Mouse (Mus musculus) cerebellum, postnatal 10 days (tissue): ENCODE measurements around the gene Tha1.
A peak's percentile ranks its signal among the peaks of the same experiment; 100 is the strongest.

Experiments
- DNase-seq, 2 experiments: peaks; one replicate each; pipeline ENCODE4 v3.0.0; 2021; ENCODE audit warnings: mixed read lengths in 2 of 2

Gene Tha1

DNA sequence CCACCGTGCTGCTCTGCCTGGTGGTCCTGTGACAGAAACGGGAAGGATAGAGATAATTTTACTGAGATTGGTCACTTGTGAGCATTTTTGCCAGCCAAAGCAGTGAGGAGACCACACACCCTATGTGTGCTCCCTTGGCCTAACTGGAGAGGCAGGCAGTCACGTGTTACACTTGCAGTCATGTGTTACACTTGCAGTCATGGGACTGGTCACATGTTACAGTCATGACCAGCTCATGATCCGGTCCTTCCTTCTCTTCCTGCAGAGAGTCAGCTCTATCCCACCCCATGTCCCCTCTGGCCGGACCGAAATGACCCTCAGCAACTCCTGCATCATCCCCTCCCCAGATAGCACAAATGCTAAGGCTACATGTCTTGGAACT, 7.7 kb upstream of the Tha1 start:
- DNase-seq = peak in 1 of 2 experiments; percentile 34

DNA sequence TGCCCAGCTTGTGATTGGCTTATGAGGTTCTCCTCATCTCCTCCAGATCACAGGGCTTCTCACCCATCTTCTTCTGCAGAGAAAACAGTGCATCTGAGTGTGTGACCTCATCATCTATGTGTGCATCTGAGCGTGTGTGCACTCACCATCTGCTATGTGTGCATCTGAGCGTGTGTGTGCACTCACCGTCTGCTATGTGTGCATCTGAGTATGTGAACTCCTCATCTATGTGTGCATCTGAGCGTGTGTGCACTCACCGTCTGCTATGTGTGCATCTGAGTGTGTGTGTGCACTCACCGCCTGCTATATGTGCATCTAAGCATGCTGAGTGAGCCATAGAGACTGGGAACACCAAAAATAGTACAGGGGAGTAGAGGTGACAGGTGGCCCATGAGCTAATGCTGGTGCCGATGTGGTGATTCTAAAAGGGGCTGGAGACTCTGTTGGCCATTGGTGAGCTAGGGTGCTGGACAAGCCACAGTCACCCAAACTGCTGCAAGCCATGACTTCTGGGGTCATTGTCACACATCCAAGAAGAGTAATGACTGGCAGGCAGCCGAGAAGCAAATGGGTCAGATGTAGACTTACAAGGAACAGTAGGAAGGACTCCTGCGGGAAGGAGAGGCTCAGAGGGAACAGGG, 7.2 kb upstream of the Tha1 start:
- DNase-seq = peak; percentile 63 to 64

DNA sequence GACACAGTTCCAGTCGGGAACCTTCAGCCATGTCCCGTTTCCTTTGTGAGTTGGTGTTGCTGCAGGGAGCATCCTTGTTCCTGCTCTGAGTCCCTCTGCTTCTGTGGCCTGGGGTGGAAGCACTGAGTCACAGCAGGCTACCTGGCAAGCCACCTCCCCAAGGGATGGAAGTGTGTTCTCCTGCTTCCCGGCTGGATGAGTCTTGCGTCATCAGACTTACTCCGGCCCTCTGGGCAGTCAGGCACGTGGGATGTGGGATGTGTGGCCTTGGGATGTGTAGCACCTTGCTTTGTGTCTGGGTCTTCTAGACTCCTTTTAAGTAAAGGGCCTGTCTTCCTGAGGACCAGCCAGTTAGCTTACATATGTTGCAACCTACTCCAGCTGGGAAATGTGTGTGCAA, 6.4 kb upstream of the Tha1 start:
- DNase-seq = peak; percentile 38 to 47

DNA sequence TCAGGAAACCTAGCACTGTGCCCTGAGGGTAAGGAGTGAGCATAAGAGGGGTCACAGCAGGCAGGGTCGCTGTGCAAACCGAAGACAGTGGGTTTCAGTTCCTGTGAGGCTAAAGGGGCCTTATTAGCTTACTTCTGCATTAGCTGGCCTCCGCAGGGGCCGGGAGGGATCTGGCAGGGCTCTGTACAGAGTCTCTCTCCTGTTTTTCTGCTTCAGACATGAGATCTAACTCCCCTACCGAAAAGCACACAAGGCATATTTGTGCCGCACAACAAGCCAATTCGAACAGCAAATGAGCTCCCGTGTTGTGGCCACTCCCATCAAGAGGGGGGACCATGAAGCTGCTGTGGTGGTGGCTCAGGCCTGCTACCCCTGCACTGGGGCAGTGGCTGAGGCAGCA, 5.6 kb upstream of the Tha1 start:
- peak; percentile 59 to 62 for DNase-seq

DNA sequence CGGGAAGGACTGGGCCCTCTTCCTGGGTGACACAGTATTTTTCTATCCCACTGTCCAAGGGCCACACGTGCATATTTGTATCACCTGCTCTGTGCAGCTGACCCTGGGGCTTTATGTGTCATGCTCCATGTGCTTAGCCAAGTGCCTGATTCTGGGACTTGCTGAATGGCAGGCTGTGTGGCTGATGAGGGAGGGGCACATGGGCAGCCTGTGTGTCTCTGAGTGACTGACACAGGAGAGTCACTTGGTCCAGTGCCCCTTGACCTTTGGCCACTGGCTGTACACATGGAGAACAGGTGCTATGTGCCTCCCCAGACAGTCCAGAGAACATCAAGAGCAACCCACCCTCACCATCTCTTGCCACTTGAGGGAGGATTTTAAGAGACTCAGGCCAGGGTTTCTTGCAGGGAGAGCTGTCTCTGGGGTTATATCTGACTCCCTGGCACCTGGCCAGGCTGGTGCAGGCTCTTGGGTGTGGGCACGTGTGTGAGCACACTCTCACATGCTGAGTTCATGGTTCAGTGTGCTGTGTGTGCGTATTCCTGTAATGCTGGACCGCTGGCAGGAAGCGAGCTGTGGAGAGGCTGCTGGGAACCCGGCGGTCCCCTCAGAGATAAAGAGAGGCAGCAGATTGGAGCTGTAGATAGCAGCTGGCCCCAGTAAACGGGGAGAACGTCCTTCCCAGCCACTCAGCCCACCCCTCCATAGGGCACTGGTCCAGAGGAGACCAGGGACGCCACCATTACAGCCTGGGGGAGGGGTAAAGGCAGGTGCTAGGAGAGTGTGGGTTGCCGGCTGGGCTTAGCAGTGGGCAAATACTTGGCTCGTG, 4.8 kb upstream of the Tha1 start:
- DNase-seq = peak; percentile 86 to 88

DNA sequence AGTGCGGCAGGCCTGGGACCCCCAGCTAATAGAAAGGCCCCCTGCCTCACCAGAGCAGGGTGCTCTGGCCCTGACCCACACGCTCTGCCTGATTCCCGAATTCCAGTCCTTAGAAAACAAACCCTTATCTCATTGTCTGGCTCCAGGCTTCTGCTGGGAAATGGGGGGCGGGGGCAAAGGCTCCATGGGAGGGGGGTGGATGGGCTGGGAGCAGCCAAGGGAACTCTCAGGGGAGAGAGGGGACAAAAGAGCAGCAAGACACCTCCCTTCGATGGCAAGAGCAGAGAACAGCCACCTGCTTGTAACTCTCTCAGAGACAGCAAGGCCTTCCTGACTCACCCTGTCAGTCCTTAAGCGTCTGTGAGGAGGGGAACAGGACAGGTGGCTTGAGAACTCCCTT, 2.4 kb upstream of the Tha1 start:
- no peak for DNase-seq

DNA sequence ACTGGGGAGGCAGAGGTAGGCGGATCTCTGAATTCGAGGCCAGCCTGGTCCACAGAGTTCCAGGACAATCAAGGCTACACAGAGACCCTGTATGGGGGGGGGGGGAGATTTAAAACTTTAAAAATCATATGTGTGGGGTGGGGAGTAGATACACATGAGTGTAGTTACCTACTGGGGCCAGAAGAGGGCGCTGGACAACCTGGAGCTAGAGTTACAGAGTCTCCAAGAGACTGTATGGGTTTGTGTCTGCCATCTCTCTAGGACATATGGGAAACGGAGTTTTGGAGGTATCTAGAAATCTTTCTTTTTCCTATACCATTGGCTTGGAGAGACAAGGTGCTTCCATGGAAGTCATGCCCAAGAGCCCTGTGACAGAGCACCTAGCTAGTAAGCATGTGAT, 1.1 kb upstream of the Tha1 start:
- peak; percentile 46 to 54 for DNase-seq

DNA sequence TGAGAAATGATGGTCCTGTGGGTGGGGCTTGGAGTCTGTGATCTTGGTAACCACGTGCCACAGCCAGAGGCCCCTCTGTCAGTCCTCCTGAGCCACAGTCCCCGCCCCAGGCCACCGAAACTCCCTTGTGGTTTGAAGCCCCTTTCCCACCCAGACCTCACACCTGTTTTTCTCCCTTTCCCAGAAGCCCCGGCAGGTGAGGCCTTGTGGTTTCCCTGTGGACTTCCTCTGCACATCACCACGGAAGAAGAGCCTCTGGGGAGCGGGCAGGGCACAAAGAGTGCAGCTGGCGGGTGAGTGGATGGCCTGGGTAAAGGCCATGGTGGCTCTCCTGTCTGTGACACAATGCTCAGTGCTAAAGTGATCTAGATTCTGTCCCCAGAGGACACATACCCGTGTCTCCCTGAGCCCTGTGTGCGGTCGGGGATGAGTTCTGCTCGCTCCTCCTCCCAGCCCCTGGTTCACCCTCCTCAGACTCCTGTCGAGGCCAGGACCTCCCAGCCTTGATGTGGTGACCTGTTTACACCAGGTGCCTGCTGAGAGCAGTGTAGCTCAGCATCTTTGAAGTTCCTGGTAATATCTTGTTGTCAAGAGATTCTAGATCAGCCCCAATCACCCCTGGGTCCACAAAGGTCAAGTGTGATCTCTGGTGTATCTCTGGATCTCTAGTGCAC, 1.2 kb downstream of the Tha1 start:
- DNase-seq = no peak

DNA sequence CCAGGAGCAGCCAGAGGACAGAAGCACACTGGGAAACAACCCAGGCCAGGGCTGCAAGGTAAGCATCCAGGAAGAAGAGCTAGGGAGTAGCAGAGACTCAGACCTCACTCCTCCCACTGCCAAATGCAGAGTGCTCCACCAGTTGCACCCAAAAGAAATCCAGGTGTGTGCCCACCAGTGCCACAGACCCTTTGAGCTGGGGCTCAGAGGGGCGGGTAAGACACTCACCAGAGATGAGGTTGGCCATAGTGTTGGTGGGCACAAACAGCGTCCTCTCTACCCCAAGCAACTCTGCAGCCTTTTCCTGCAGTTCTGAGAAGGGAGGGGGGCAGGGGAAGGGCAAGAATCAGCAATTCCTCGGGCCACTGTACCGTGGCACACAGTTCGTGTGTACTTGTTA, 1.9 kb downstream of the Tha1 start:
- DNase-seq = no peak

DNA sequence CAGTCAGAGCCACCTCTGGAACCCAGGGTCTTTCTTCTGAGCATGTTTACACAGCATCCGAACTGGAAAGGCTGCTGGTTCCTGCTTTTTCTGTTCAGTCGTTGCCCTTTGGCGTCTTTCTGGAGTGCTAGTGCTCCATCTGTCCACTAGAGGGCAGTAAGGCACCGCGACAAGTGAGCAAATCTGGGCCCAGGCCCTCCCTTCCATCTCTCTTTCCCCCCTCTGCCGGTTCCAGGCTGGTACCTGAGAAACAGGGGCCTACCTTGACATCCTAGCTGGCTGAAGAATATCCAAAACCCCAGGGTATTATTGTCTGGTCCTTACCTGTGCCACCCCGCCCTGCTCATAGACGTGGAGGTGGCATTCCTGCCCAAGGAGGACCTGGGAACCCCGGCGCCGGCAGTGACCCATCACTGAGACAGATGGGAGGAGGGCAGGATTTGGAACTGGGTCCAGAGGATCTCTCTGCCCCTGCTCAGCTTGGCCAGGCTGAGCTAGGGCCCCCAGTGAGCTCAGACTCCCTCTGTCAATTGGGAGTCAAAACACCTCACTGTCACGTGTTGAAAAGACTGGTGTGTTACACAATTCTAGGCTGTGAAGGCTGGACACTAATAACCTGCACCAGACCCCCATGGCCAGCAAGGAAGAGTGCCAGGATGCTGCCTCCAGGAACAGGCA, 2.5 kb downstream of the Tha1 start:
- DNase-seq = peak; percentile 88 to 93

DNA sequence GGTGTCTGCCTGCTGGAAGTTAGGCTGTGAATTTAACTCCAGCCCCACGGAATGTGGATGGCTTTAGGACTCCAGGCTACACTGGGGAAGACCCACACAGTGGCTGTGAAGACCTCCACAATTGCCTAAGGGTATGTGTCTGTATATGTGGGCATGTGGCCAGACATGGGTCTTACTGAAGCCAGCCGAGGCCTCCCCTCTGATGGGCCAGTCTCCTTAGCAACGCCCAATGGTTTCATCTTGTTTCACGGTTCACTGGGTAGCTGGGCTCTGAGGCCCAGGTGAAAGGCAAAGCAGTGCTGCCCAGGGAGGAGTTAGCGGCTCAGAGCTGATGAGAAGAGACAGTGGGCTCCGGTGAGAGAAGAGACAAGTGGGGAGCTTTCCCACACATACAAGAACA, 7.3 kb downstream of the Tha1 start:
- peak; percentile 53 to 54 for DNase-seq

DNA sequence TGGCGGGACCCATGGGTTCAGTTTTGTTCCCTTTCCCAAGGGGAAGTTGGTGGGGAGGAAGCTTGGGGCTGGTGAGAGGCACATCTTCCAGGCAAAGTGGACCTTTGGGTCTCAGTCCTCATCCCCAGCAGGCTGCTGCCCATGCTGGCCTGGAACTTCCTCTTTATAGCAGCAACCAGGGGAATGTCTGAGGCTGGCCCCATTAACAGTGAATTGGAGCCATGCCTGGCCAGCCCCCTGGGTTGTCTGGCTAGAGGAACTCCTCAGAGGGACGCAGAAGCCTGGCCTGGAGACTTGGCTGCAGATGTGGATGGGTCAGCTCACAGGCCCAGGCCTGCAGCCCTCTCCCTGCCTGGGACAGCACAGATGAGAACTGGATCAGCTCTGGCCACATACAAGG, 8.5 kb downstream of the Tha1 start:
- DNase-seq = no peak

DNA sequence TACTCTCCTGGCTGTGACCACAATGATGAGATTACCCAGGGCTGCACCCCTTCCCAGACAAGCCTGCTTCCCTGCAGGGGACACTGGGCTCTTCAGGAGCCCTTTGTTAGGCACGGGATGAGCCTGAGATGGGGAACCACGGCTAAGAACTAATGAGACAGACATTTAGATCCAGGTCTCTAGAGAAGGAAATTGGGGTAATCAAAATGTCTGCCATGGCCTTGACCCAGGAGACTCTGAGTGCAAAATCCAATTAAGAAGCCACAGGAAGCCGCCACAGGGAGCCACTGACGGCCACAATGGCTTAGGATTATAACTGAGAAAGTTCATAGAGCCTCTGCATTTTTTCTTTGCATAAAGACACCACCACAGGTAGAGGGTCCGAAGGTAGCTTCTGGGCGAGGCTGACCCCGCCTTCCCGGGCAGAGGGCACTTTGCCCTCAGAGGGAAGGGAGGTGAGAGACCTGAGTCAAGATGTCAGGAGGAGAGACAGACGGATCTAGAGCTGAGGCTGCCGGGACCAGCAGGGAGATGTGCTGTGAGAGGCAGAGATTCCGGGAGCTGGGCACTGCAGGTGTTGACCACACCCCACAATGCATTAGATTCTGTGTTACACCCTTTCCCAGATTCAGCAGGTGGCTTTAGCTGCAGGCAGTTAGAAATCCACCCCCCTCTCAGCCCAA, 10.0 kb downstream of the Tha1 start:
- DNase-seq = no peak

DNA sequence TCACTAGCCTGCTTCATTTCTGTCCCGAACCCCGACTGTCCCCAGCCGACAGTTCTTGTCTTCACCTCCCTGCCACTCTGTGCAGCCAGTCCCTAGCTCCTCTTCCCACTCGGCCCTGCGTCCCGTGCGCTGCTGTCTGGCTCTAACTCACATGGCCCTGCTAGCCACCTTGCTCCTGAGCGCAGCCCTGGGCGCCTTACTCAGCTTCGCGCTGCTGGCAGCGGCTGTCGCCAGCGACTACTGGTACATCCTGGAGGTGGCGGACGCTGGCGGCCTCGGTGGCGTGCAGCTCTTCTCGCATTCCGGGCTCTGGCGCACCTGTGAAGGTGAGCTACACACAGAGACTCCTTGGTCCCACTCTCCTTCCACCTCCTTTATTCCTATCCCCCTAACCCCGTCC, 12.7 kb downstream of the Tha1 start, which contains the start of gene Tmem235:
Gene Tmem235, plus strand, starts transcription at position 152 of the 400 bp plus-strand sequence.
- no peak for DNase-seq

DNA sequence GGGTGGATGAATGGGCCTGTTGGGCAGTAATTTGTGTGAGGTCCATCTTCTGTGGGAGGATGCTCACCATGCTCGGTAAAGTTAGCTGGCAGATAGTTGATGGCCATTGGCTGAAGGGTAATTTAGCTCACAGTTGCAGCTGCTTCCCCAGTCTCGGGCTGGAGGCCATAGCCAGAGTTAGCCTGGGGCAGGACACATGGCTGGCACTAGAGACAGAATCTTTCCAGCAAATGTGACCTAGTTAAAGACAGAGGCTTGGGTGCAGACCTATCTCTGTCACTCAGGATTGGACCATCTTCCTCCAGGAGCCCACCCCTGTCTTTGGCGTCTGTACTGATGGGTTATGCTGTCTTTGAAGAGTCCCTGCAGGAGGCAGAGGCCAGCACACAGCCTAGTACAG, 14.9 kb downstream of the Tha1 start:
- DNase-seq = peak in 1 of 2 experiments; percentile 28

DNA sequence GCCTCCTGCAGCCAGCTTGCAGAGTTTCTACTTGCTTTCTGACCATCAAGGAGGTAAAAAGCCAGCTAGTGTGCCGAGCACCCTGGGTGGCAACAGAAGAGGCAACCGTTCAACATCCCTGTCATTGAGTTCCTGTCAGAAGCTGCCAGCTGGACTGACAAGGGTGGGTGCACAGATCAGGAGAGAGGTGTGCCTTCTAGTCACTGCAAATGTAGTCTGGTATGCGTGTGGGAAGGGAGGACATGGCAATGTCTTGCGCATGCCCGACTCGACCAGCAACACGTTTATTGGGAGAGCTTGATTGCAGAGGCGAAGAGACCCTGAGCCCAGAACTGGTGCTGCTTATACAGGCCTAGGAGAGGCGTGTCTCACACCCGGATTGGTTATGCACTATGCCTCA, 15.8 kb downstream of the Tha1 start:
- no peak for DNase-seq

DNA sequence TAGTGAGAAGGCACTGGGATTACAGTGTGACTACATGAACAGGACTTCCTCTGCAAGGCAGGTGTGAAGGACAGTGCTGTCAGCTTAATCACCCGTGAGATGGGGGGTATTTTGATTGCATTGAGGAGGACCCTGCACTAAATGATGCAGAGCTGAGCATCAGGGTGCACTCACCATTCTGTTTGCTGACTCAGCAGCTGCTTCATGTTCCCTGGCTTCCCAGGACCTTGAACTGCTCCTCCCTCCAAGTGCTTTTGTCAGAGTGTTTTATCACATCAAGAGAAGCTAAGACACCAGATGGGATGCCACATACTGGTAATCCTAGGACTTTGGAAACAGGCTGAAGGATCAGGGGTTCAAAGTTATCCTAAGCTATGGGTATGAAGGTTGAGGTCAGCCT, 17.3 kb downstream of the Tha1 start:
- no peak for DNase-seq

DNA sequence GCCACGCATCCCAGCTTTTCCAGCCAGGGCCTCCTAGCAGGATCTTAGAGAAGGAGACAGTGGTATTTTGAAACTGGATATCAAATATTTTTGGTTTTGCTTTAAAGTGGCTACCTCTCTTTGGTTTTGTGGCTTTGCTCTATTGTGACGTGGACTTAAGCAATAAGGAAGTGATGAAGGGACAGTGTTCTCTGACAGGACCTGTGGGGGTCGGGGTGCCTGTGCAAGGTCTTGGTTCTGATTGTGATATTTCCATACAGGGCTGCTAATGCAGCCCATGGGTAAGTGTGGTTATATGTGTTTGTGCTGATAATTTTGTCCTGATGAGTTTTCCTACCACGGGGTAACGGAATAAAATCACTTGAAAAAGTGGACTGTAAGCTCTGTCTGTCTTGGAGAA, 17.9 kb downstream of the Tha1 start:
- no peak for DNase-seq

DNA sequence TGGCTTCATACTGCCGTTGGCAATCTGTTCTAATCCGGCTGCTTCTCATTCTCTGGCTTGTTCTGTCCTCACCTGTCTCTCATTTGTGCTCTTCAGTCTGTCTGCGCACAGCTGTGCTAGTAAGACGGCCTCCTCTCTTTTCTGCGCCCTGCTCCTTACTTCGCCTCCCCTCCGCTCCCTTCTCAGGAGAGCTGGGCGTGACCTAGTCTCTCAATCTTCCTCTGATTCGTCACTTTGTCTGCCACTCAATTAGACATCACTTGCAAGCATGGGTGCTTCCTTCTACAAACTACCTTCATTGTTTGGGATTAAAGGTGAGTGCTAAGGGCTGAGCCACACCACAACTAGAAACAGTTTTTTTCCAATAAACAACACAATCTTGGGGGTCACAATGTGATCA, 19.0 kb downstream of the Tha1 start:
- DNase-seq = no peak

DNA sequence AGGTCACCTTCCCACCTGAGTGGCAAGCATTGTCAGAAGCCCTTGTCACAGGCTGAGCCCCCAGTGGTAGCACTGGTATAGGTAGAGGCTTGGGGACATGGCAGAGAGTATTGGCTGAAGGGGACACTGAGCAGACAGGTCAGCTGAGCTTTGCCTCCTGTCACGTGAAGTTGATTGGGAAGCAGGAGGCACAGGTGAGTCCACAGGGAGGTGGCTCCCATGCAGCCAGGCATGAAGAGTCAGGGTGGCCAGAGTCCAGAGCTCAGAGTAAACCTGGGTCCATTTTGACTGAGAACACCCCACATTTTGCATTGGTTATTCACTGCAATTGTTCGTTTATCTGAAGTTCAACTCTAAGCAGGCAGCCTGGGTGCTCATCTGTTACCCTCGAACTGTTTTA, 20.4 kb downstream of the Tha1 start:
- DNase-seq = no peak

DNA sequence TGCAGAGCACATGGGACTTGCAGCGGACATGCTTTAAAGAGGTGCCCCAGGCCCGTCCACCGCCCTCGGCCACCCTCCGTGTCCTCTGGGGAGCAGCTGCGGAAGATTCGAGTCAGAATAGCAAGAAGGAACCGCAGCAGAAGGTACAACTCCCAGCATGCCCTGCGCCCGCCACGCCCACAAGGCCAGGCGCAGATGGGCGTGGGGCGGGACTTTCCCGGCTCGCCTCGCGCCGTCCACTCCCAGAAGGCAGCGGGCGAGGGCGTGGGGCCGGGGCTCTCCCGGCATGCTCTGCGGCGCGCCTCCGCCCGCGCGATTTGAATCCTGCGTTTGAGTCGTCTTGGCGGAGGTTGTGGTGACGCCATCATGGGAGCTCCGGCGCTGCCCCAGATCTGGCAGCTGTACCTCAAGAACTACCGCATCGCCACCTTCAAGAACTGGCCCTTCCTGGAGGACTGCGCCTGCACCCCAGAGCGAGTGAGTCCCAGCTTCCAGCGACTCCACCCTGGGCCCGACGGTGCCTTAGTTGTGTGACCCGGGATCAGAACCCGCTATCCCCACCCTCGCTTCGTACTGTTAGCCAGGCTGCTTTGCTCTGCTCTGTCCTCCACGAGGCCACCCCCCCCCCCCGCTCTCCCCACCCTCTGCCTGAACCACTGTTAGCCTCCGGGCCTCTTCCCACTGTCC, 24.2 kb downstream of the Tha1 start, which contains the start of gene Birc5:
Gene Birc5, plus strand, starts transcription at position 267 of the 687 bp plus-strand sequence.
- DNase-seq = peak; percentile 98 to 99
